Mouse (Mus musculus) G1E-ER4 (cell line): ENCODE measurements around the gene Wdsub1. TPM values are rescaled to one million over a fixed set of nuclear protein-coding genes. Genes with fewer than 3 reads are reported as not detected.

Experiments
- GATA1 ChIP-seq: IDR thresholded peaks from one replicate; pipeline ENCODE4 v1.8.0; 2012; ENCODE audit warnings: low read length, inconsistent platforms
- polyA plus RNA-seq: library from polyadenylated mRNA; stranded (reverse); fragments of >175 nt; gene quantifications from 2 replicates; pipeline ENCODE4 v1.2.3, GENCODE M21; 2012

Gene Wdsub1
- polyA plus RNA-seq, 1 experiment = 22.5 TPM

- no peak for TF ChIP-seq GATA1
Observed at GRCm38 (mm10) chr2:59821044-59821443, 61.3 kb downstream of the Wdsub1 start.

DNA sequence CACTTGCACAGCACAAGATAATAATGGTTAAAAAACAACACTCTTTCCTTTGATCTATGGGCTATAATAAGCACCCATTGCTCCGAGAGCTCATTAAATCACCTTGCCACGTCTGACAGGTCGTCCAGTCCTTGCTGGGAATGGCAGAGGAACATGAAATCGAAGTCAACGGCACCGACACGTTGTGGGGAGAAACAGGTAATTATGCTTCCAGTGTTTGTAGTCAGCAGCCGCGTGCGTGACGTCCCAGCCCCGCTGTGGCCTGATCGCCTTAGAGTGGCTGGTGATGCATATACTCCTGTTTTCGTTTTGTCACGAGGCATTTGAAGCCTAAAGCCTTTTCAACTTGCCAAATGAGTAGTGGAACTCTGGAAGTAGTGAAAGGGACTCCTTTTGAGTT, 62.3 kb downstream of the Wdsub1 start:
- TF ChIP-seq GATA1 = no peak

DNA sequence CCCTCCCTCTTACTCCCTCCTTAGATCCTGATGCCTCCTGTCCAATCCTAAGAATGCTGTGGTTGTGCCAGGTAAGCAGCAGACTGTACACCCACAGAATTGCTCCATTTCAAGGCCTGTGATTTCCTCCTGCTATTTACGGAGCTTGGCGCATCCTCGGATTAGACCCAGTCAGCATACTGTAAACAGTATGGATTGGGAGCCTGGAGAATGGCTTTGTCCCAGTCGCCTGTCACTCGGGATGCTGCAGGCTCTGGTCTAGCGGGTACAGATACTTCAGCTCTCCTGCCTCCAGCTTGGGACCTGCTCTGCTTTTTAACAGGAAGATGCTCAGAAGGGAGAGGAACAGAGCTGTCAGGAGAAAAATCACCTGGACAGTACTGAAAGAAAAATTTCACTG, 63.0 kb downstream of the Wdsub1 start:
- no peak for TF ChIP-seq GATA1

- no peak for TF ChIP-seq GATA1
Observed at GRCm38 (mm10) chr2:59818663-59819062, 63.7 kb downstream of the Wdsub1 start.

DNA sequence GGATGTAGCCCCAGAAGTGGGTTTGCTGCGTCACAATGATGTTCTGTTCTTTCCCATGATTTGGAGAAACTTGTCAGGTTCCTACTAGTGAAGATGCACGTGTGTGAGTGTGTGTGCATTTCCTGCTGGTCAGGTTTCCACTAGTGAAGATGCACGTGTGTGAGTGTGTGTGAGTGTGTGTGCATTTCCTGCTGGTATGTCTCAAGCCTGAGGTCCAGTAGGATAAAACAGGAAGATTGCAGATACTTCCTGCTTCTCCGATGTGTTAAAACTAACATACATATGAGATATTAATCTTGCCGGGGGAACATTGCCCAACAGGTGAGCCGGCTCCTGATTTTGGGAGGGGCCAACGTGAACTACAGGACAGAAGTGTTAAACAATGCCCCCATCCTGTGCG, 67.4 kb downstream of the Wdsub1 start:
- TF ChIP-seq GATA1 = no peak

DNA sequence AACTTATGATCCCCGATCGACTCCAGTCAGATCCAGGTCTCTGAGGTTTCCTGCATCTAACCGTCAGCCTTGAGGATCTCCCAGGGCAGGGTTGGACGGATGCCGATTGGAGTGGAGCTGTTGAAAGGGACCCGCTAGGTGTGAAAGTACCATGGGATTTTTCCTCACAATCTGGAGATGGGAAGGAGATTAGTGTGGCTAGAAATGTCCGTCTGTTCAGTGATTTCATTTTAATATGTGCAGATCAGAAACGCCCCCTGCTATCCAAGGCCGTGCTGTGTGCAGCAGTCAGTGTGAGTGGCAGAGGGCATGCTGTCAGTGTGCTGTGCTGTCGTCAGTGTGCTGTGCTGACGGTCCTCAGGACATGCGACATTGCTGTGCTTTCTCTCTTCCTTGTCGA, 68.9 kb downstream of the Wdsub1 start:
- TF ChIP-seq GATA1 = no peak

GRCm38 (mm10) chr2:59812641-59813040, 69.8 kb downstream of the Wdsub1 start:
- TF ChIP-seq GATA1 = no peak

DNA sequence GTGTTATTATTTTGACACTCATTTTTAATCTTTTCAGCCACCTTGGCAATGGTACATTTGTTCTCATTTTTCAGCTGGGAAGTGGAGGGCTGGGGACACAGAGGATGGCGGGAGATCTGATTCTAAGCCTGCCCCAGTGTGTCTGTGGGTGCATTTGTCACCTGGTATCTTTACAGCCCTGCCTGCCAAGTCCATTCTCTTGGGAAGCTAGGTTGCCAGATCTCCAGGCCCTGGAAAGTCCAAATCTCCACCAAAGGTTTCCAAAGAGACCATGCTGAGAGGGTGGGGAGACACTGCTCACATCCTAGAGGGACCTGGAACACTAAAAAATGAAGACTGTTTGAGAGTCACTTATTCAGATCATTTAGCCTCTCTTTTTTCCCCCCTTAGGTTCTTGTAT, 71.1 kb downstream of the Wdsub1 start:
- no peak for TF ChIP-seq GATA1

GRCm38 (mm10) chr2:59810039-59810438, 72.4 kb downstream of the Wdsub1 start:
- no peak for TF ChIP-seq GATA1

DNA sequence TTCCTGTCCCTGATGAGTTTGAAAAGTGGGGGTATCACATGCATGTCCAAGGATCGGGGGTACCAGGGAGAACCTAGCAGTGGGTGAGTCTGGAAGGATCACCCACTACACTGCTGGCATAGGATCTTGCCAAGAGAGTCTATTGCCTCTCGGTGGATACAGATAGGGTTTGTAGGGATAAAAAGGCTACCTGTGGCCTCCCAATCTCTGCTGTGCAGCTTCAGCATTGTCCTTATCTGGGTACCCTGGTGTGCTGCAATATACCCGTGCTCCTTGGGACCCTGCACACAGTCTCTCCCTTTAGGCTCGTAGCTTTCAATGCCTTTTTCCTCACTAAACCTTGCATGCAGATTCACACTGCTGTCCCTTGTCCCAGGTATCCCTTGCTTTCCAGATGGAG, 73.8 kb downstream of the Wdsub1 start:
- TF ChIP-seq GATA1 = no peak

GRCm38 (mm10) chr2:59806038-59806437, 76.4 kb downstream of the Wdsub1 start:
- no peak for TF ChIP-seq GATA1

DNA sequence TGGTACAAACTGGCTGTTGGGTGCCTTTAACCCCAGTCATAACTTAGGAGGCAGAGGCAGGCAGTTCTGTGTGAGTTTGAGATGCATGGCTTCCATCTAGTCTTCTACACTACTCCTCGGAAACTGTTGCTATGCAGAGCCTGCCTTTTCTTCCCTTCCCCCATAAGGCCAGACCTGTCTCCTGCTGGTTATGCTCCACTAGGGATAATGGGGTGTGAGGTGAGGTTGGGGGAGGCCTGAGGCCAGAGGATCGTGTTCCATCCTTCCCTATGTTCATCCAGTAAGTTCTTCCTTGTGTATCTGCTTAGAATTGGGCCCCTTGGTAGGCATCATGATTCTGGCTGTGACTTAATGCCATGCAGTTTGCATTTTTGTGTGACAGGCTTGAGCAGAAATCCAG, 76.8 kb downstream of the Wdsub1 start:
- TF ChIP-seq GATA1 = no peak

DNA sequence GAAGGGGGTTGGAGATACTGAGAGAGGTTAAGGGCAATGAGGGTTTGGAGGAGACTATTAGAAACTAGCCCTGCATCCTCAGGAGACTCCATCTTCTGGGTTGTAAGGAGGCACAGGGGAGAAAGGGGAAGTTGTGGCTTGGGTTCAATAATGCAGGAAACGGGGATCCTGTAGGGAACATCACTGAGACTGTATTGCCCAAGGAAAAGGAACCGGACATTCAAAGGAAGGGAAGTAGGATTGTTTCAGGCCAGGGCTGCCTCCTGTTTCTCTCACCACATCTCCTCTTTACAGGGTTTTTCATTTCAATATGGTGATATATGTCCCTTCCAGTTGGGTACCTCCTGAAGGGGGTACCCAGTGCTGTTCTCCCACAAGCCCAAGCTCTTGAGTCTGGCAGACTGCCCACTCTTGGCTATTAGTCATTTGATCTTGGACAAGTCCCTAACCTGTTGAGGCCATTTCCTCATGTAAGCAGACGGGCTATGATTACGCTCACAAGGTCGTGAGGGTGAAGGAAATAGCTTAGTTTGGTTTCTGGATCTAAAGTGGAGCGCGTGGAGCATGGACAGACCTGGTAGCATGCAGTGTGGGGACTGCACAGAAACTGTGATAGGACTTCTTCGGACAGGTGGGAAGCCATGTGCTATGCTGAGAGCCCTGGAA, 79.5 kb downstream of the Wdsub1 start:
- TF ChIP-seq GATA1 = no peak
